ENCODE assay signal across 19 mouse cellular contexts in genomic region chr5:113990593-113990992, GRCm38 (mm10). TPM values are rescaled to one million over a fixed set of nuclear protein-coding genes. Genes with fewer than 3 reads are reported as not detected.
DNase-seq lines count a peak whose midpoint lies in the region; ATAC-seq lines count a peak whose summit lies in the region.
"Had no signal": no experiment of that assay in that cellular context is flagged by ENCODE, and none has a peak within 500 bp of the region (broad histone marks: within the 10 kb centered on the region; RNA-seq: fewer than 3 reads in every experiment).

No protein-coding gene starts in this region.

- H3K4me1 ChIP-seq in kidney, embryonic 14.5 days (ENCODE audit: control insufficient read depth, insufficient read depth, low read length): peaks cover 38% of the 10 kb centered on the region
- peaks cover 53% of the 10 kb centered on the region for H3K4me1 ChIP-seq in liver, embryonic 11.5 days (replicated peaks; ENCODE audit: control insufficient read depth, insufficient read depth, low read length)

- H3K4me2 ChIP-seq in kidney, embryonic 14.5 days (replicated peaks; ENCODE audit: low read depth, low read length): no peak overlapping the region
- no peak overlapping the region; the same call in 1 of the 2 replicates for H3K4me2 ChIP-seq in liver, embryonic 11.5 days
- H3K4me2 ChIP-seq: lung, embryonic 15.5 days had no signal

- WGBS in kidney, embryonic 14.5 days: 86% methylated on average over 5 of the region's 5 CpGs
- 89% methylated on average over 5 of the region's 5 CpGs for WGBS in liver, embryonic 11.5 days

- no peaks in the 10 kb centered on the region for H3K9me3 ChIP-seq in kidney, embryonic 14.5 days (ENCODE audit: control insufficient read depth, low read length)
- no peaks in the 10 kb centered on the region for H3K9me3 ChIP-seq in liver, embryonic 11.5 days (ENCODE audit: control insufficient read depth, low read length)
- H3K9me3 ChIP-seq: G1E; kidney, embryonic 15.5 days; lung, embryonic 15.5 days had no signal

- 0 out of 2 replicates have a peak overlapping the region, but pooled peaks have one; percentile 7 for H3K9ac ChIP-seq in kidney, embryonic 14.5 days (ENCODE audit: low read depth, low read length)
- no peak overlapping the region; the same call in 1 of the 2 replicates for H3K9ac ChIP-seq in liver, embryonic 11.5 days (ENCODE audit: low read depth, low read length)
- H3K9ac ChIP-seq: kidney, embryonic 15.5 days; lung, embryonic 15.5 days had no signal

- H3K4me3 ChIP-seq in kidney, embryonic 14.5 days (ENCODE audit: low read length): no peak overlapping the region
- no peak overlapping the region for H3K4me3 ChIP-seq in liver, embryonic 11.5 days (ENCODE audit: low read depth, low read length)
- H3K4me3 ChIP-seq: kidney, embryonic 15.5 days; lung, embryonic 15.5 days had no signal

- no peaks in the 10 kb centered on the region for H3K27me3 ChIP-seq in kidney, embryonic 14.5 days (ENCODE audit: control insufficient read depth, insufficient read depth, low read length)
- H3K27me3 ChIP-seq in liver, embryonic 11.5 days (replicated peaks; ENCODE audit: control insufficient read depth, insufficient read depth, low read length): no peaks in the 10 kb centered on the region
- H3K27me3 ChIP-seq: kidney, embryonic 15.5 days; lung, embryonic 15.5 days had no signal

- no peak for ATAC-seq in kidney, embryonic 14.5 days (ENCODE audit: low FRiP score, low TSS enrichment)
- no peak for ATAC-seq in liver, embryonic 11.5 days (replicated peaks; ENCODE audit: low FRiP score)
- ATAC-seq: activated CD4-positive, CD25-positive, alpha-beta regulatory T cell, adult 4 months; forebrain, postnatal 0 days had no signal

- H3K27ac ChIP-seq in kidney, embryonic 14.5 days (ENCODE audit: low read depth, low read length): no peak overlapping the region
- H3K27ac ChIP-seq in liver, embryonic 11.5 days (ENCODE audit: low read depth, low read length): peak overlapping the region; percentile 30; the same call in 1 of the 2 replicates
- H3K27ac ChIP-seq: kidney, embryonic 15.5 days; lung, embryonic 15.5 days; stomach, postnatal 0 days had no signal

- peaks cover 13% of the 10 kb centered on the region; the same call in 1 of the 2 replicates for H3K36me3 ChIP-seq in kidney, embryonic 14.5 days (ENCODE audit: control insufficient read depth, insufficient read depth, low read length)
- no peaks in the 10 kb centered on the region for H3K36me3 ChIP-seq in liver, embryonic 11.5 days (ENCODE audit: control insufficient read depth, insufficient read depth, low read length)

- DNase-seq in kidney, postnatal 10 days: no peak
- DNase-seq in 3T3-L1 (ENCODE audit: low read depth, low spot score) (peak; percentile 31), A20 (ENCODE audit: low read depth, low spot score) (peak; percentile 20)
- no peak for DNase-seq in liver, embryonic 11.5 days (ENCODE audit: low spot score)
- no peak for DNase-seq in adrenal gland, postnatal 10 days
- DNase-seq in urinary bladder, postnatal 14 days (ENCODE audit: low spot score): no peak
- DNase-seq: cerebellum, postnatal 14 days; forebrain, postnatal 0 days; heart, postnatal 4 days; layer of hippocampus, postnatal 36 days; right cerebral cortex, postnatal 4 days had no signal

RNA-seq across cellular contexts. Expression of gene Ssh1, which starts 3.1 kb away (rescaled TPM):
- 18.5 and 28.2 TPM in 2 replicates for polyA plus RNA-seq in kidney, embryonic 14.5 days (2014; fragmentation: Nextera tagmentation; extraction: Ambion mirVana)
- polyA plus RNA-seq in liver, embryonic 11.5 days (2014; fragmentation: Nextera tagmentation; extraction: Ambion mirVana): 16.2 and 17.8 TPM in 2 replicates
- total RNA-seq in adrenal gland, postnatal 10 days (2021): 10 to 100 TPM; 14.2 to 20.0 TPM

RNA-seq across cellular contexts. Expression of gene Dao, which starts 12.9 kb away (rescaled TPM):
- polyA plus RNA-seq in kidney, embryonic 14.5 days (2014; fragmentation: Nextera tagmentation; extraction: Ambion mirVana): 6.0 and 7.7 TPM in 2 replicates
- polyA plus RNA-seq in liver, embryonic 11.5 days (2014; fragmentation: Nextera tagmentation; extraction: Ambion mirVana): 0.23 TPM in 1 of 2 replicates, not detected in the other
- not detected for total RNA-seq in adrenal gland, postnatal 10 days (2021)
- total RNA-seq: forebrain, postnatal 0 days; G1E; granulocyte monocyte progenitor cell, adult 5-6 weeks; heart, postnatal 4 days had no signal
- polyA plus RNA-seq: embryonic facial prominence, embryonic 11.5 days; forebrain, postnatal 0 days; G1E; lung, embryonic 15.5 days had no signal

Comparison
In these comparisons a context has a peak if more than half of its experiments do, and no peak if none do; other contexts are left out.
1. DNase-seq: peak in 3T3-L1 (single experiment) and A20 (single experiment); none in kidney, postnatal 10 days (single experiment), liver, embryonic 11.5 days (single experiment), adrenal gland, postnatal 10 days (single experiment) and urinary bladder, postnatal 14 days (single experiment).